Mouse (Mus musculus): ENCODE measurements around the gene Trim80.
"Not testable (repeated sequence)": the region's sequence is repeated elsewhere in the genome, so short reads cannot be mapped to it uniquely, and the experiment has no call there.

The Trim80 gene

GRCm38 (mm10) chr11:115429307-115429706 lies 11.0 kb upstream of the Trim80 start:
- no peak for DNase-seq

- DNase-seq = no peak
Observed at GRCm38 (mm10) chr11:115430561-115430960, 9.8 kb upstream of the Trim80 start.

GRCm38 (mm10) chr11:115432814-115433213 lies 7.5 kb upstream of the Trim80 start:
- no peak for DNase-seq

GRCm38 (mm10) chr11:115433342-115433741 lies 7.0 kb upstream of the Trim80 start:
- DNase-seq = no peak

GRCm38 (mm10) chr11:115435596-115436337 lies 4.6 kb upstream of the Trim80 start:
- DNase-seq = peak in 1 of 2 experiments; percentile 31

GRCm38 (mm10) chr11:115437571-115438122 lies 2.7 kb upstream of the Trim80 start:
- DNase-seq = no peak

GRCm38 (mm10) chr11:115439326-115439725 lies 1.0 kb upstream of the Trim80 start:
- no peak for DNase-seq

GRCm38 (mm10) chr11:115441417-115441816 lies 1.1 kb downstream of the Trim80 start:
- peak in 1 of 2 experiments; percentile 68 for DNase-seq

- DNase-seq = no peak
Observed at GRCm38 (mm10) chr11:115446906-115447305, 6.6 kb downstream of the Trim80 start.

GRCm38 (mm10) chr11:115447321-115447885 lies 7.1 kb downstream of the Trim80 start:
- DNase-seq = no peak

GRCm38 (mm10) chr11:115448075-115448474 lies 7.7 kb downstream of the Trim80 start:
- DNase-seq = no peak

- DNase-seq = no peak
Observed at GRCm38 (mm10) chr11:115448998-115449397, 8.7 kb downstream of the Trim80 start.

- no peak for DNase-seq
Observed at GRCm38 (mm10) chr11:115450176-115450575, 9.8 kb downstream of the Trim80 start.

GRCm38 (mm10) chr11:115451781-115452241 lies 11.5 kb downstream of the Trim80 start:
- peak; percentile 76 to 88 for DNase-seq

GRCm38 (mm10) chr11:115452281-115452860 lies 12.0 kb downstream of the Trim80 start:
- peak; percentile 52 to 53 for DNase-seq

- peak; percentile 53 to 59 for DNase-seq
Observed at GRCm38 (mm10) chr11:115453306-115453705, 13.0 kb downstream of the Trim80 start.

GRCm38 (mm10) chr11:115454822-115455221 lies 14.5 kb downstream of the Trim80 start:
- DNase-seq = not testable (repeated sequence)

- DNase-seq = no peak
Observed at GRCm38 (mm10) chr11:115455619-115456018, 15.3 kb downstream of the Trim80 start.

- no peak for DNase-seq
Observed at GRCm38 (mm10) chr11:115456182-115456581, 15.8 kb downstream of the Trim80 start.

- DNase-seq = peak in 1 of 2 experiments; percentile 30
Observed at GRCm38 (mm10) chr11:115457405-115457804, 17.1 kb downstream of the Trim80 start.

- peak in 1 of 2 experiments; percentile 57 for DNase-seq
Observed at GRCm38 (mm10) chr11:115460976-115461375, 20.6 kb downstream of the Trim80 start.

- DNase-seq = peak; percentile 65 to 80
Observed at GRCm38 (mm10) chr11:115461846-115462242, 21.5 kb downstream of the Trim80 start.

- peak; percentile 83 to 89 for DNase-seq
Observed at GRCm38 (mm10) chr11:115462243-115462891, 22.0 kb downstream of the Trim80 start, which contains the start of gene Slc16a5. Gene Slc16a5, plus strand, starts transcription at chr11:115462474.

All from thymus, postnatal 36 days (tissue).